Mouse (Mus musculus): ENCODE measurements around the gene Macrod2. TPM values are rescaled to one million over a fixed set of nuclear protein-coding genes. Genes with fewer than 3 reads are reported as not detected.

Gene Macrod2
- polyA plus RNA-seq, 1 experiment from 2014 or later = 24.6 TPM

GRCm38 (mm10) chr2:142329761-142330160 lies 1934.7 kb downstream of the Macrod2 start:
- no peak for DNase-seq (ENCODE audit: low spot score)

- DNase-seq (ENCODE audit: low spot score) = no peak
Observed at GRCm38 (mm10) chr2:142334441-142335102, 1939.5 kb downstream of the Macrod2 start.

GRCm38 (mm10) chr2:142335103-142335999 lies 1940.2 kb downstream of the Macrod2 start:
- DNase-seq (ENCODE audit: low spot score) = no peak

GRCm38 (mm10) chr2:142344021-142344420 lies 1948.9 kb downstream of the Macrod2 start:
- no peak for DNase-seq (ENCODE audit: low spot score)

- DNase-seq (ENCODE audit: low spot score) = no peak
Observed at GRCm38 (mm10) chr2:142344758-142345157, 1949.6 kb downstream of the Macrod2 start.

- no peak for DNase-seq (ENCODE audit: low spot score)
Observed at GRCm38 (mm10) chr2:142349805-142350204, 1954.7 kb downstream of the Macrod2 start.

GRCm38 (mm10) chr2:142362888-142363287 lies 1967.8 kb downstream of the Macrod2 start:
- DNase-seq (ENCODE audit: low spot score) = no peak

GRCm38 (mm10) chr2:142373978-142374377 lies 1978.9 kb downstream of the Macrod2 start:
- no peak for DNase-seq (ENCODE audit: low spot score)

- DNase-seq (ENCODE audit: low spot score) = no peak
Observed at GRCm38 (mm10) chr2:142380563-142380962, 1985.5 kb downstream of the Macrod2 start.

- DNase-seq (ENCODE audit: low spot score) = no peak
Observed at GRCm38 (mm10) chr2:142381081-142381579, 1986.0 kb downstream of the Macrod2 start.

- DNase-seq (ENCODE audit: low spot score) = no peak
Observed at GRCm38 (mm10) chr2:142393546-142393945, 1998.4 kb downstream of the Macrod2 start.

GRCm38 (mm10) chr2:142399490-142399889 lies 2004.4 kb downstream of the Macrod2 start:
- no peak for DNase-seq (ENCODE audit: low spot score)

- no peak for DNase-seq (ENCODE audit: low spot score)
Observed at GRCm38 (mm10) chr2:142400781-142401180, 2005.7 kb downstream of the Macrod2 start.

GRCm38 (mm10) chr2:142401359-142401758 lies 2006.2 kb downstream of the Macrod2 start:
- no peak for DNase-seq (ENCODE audit: low spot score)

GRCm38 (mm10) chr2:142403394-142403793 lies 2008.3 kb downstream of the Macrod2 start:
- no peak for DNase-seq (ENCODE audit: low spot score)

- no peak for DNase-seq (ENCODE audit: low spot score)
Observed at GRCm38 (mm10) chr2:142404321-142404720, 2009.2 kb downstream of the Macrod2 start.

GRCm38 (mm10) chr2:142407341-142407740 lies 2012.2 kb downstream of the Macrod2 start:
- no peak for DNase-seq (ENCODE audit: low spot score)

GRCm38 (mm10) chr2:142410124-142410523 lies 2015.0 kb downstream of the Macrod2 start:
- DNase-seq (ENCODE audit: low spot score) = no peak

- DNase-seq (ENCODE audit: low spot score) = no peak
Observed at GRCm38 (mm10) chr2:142433126-142433525, 2038.0 kb downstream of the Macrod2 start.

GRCm38 (mm10) chr2:142434731-142435130 lies 2039.6 kb downstream of the Macrod2 start:
- DNase-seq (ENCODE audit: low spot score) = no peak

- DNase-seq (ENCODE audit: low spot score) = no peak
Observed at GRCm38 (mm10) chr2:142437606-142438461, 2042.7 kb downstream of the Macrod2 start.

All from thymus, postnatal 0 days (tissue).